Mouse (Mus musculus) forebrain, embryonic 16.5 days (tissue): ENCODE measurements around the gene Hoxc11. TPM values are rescaled to one million over a fixed set of nuclear protein-coding genes. Genes with fewer than 3 reads are reported as not detected.
A peak's percentile ranks its signal among the peaks of the same experiment; 100 is the strongest.

Experiments used
- ATAC-seq: fragments of 200-750 bp; cut with Nextera tagmentation; 2 replicates; pipeline ENCODE4 v1.8.0; 2017; ENCODE audit warnings: mild to moderate bottlenecking, moderate library complexity
- H3K27ac ChIP-seq: fragments of 300-500 bp; sonication (generic); 2 replicates; pipeline ENCODE4 v1.5.1; 2014; ENCODE audit warnings: low read length, control low read depth
- H3K27me3 ChIP-seq: fragments of 300-500 bp; sonication (generic); replicated peaks from 2 replicates; pipeline ENCODE4 v1.6.1; 2014; ENCODE audit warnings: low read length; ENCODE audit not compliant: control insufficient read depth, insufficient read depth
- H3K36me3 ChIP-seq: fragments of 300-500 bp; sonication (generic); 2 replicates; pipeline ENCODE4 v1.6.1; 2014; ENCODE audit not compliant: control insufficient read depth, insufficient read depth
- H3K4me1 ChIP-seq: fragments of 300-500 bp; sonication (generic); replicated peaks from 2 replicates; pipeline ENCODE4 v1.6.1; 2014; ENCODE audit warnings: low read length; ENCODE audit not compliant: control insufficient read depth, insufficient read depth
- H3K4me2 ChIP-seq: fragments of 300-500 bp; sonication (generic); 2 replicates; pipeline ENCODE4 v1.6.1; 2014; ENCODE audit warnings: mild to moderate bottlenecking, low read length, control low read depth
- H3K4me3 ChIP-seq: fragments of 300-500 bp; sonication (generic); replicated peaks from 2 replicates; pipeline ENCODE4 v1.5.1; 2014; ENCODE audit warnings: mild to moderate bottlenecking, low read length, control low read depth
- H3K9ac ChIP-seq: fragments of 300-500 bp; sonication (generic); replicated peaks from 2 replicates; pipeline ENCODE4 v1.6.1; 2014; ENCODE audit warnings: low read depth, low read length, control low read depth
- H3K9me3 ChIP-seq: fragments of 300-500 bp; sonication (generic); 2 replicates; pipeline ENCODE4 v1.6.1; 2016; ENCODE audit warnings: low read length; ENCODE audit not compliant: control insufficient read depth
- WGBS: fragments of 180-500 bp; shearing (Covaris S2); extraction: QIAGEN DNeasy Blood & Tissue Kit; methylation state at CpG from one replicate; pipeline ENCODE4 v1.1.7; 2014; 5-methylcytosine and 5-hydroxymethylcytosine counted together
- polyA plus RNA-seq: library from polyadenylated mRNA; unstranded; fragments of >200 nt; fragmentation: Nextera tagmentation; extraction: Ambion mirVana; gene quantifications from 2 replicates; pipeline ENCODE4 v1.2.1, GENCODE M21; 2015

Hoxc11 gene
- polyA plus RNA-seq, 1 experiment from 2014 or later = not detected

DNA sequence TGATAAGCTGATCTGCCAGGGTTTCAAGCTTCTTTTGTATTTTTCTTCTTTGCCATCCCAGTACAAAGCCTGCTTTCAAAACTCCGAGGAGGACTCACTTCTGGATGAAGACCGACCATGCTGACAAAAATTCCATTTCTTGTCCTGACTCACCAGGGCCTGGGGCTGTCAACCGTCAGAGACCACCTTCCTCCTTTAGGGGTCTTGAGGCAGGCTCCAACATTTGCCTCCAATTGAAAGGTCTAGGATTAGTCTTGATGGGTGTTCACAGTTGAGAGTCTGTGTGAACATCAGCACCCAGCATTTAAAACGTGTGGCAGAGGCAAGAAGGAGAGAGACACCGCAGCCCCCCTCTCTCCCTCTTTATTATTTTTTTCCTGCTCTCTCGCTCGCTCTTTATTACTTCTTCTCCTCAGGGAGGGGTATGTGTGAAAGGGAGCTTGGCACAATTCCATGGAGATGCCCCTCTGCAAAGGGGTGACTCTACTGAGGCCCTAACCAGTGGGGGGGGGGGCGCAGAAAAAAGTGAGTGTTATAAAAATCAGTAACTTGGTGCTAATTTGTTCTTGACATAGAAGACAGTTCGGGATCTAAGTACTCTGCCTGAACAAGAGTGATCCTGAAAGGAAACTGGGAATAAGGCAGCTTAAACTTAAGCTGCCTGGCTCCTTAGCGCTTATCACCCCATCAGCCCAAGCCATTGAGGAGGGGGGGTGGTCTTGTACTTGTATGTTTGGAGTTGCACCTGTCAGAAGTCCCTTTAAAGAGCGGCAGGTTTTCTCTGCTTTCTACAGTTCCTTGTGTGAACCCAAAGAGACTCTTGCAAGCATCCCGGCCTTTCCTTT is 34.7 kb upstream of the Hoxc11 start:
- Histone ChIP-seq H3K27me3 (peaks cover 86% of the 10 kb centered on the region), H3K36me3 (no peaks in the 10 kb centered on the region), H3K4me3 (no peak overlapping the region), H3K9me3 (no peaks in the 10 kb centered on the region), H3K4me1 (peaks cover 10% of the 10 kb centered on the region), H3K9ac (no peak overlapping the region), H3K4me2 (no peak overlapping the region), H3K27ac (no peak overlapping the region)
- WGBS = 3% methylated on average over 12 of the region's 12 CpGs
- ATAC-seq = no peak

DNA sequence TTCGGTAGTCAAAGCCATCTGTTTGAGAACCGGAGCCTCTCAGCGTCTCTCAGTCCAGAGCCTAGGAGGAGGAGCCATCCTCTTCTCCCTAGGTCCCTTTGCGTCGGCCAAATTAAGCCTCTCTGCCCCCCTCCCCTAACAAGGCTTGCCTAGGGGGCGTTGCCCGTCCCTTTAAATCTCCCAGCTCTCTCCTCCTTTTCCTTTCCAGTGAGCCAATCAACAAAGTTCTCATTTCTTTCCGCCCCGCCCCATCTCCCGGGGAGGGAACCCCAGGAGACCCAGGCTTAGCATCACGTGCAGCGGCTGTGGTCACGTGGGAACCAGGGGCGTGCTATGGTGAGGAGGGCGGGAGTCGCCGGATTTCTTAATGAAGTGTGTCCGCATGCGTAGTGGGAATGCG is 33.6 kb upstream of the Hoxc11 start:
- Histone ChIP-seq H3K4me2 (peak overlapping the region; percentile 12), H3K9me3 (no peaks in the 10 kb centered on the region), H3K4me3 (no peak overlapping the region; the same call in 1 of the 2 replicates), H3K9ac (no peak overlapping the region), H3K36me3 (no peaks in the 10 kb centered on the region), H3K4me1 (peaks cover 10% of the 10 kb centered on the region), H3K27ac (no peak overlapping the region), H3K27me3 (peaks cover 89% of the 10 kb centered on the region)
- ATAC-seq = no peak; the same call in 1 of the 2 replicates
- 0% methylated on average over 20 of the region's 20 CpGs for WGBS

DNA sequence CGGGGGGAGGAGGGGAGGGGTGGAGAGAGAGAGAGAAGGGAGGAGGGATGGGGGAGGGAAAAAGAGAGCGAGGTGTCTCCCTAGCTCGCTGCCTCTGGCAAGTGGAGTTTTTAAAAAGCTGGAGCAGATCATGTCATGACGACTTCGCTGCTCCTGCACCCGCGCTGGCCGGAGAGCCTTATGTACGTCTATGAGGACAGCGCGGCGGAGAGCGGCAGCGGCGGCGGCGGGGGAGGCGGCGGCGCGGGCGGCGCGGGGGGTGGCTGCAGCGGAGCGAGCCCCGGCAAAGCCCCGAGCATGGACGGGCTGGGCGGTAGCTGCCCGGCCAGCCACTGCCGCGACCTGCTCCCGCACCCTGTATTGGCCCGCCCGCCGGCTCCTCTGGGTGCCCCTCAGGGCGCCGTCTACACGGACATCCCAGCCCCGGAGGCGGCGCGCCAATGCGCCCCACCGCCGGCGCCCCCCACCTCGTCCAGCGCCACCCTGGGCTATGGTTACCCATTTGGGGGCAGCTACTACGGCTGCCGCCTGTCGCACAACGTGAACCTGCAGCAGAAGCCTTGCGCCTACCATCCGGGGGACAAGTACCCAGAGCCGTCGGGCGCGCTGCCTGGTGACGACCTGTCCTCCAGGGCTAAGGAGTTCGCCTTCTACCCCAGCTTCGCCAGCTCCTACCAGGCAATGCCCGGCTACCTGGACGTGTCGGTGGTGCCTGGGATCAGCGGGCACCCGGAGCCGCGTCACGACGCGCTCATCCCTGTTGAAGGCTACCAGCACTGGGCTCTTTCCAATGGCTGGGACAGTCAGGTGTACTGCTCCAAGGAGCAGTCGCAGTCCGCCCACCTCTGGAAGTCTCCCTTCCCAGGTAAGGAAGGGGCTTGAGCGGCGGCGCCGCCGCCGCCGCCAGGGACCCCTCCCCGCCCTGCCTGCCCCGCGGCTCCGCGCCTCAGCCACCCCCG is 32.9 kb upstream of the Hoxc11 start, which contains the start of gene Hoxc13:
TSS of gene Hoxc13 (plus strand) at position 51 of the 959 bp plus-strand sequence.
- Histone ChIP-seq H3K4me1 (peaks cover 10% of the 10 kb centered on the region), H3K27me3 (peaks cover 89% of the 10 kb centered on the region), H3K36me3 (no peaks in the 10 kb centered on the region), H3K9me3 (no peaks in the 10 kb centered on the region), H3K9ac (no peak within 1 kb of the TSS), H3K4me3 (peak within 1 kb of the TSS; percentile 22; the same call in 1 of the 2 replicates), H3K4me2 (peak within 1 kb of the TSS; percentile 31), H3K27ac (no peak within 1 kb of the TSS)
- 2% methylated on average over 81 of the region's 88 CpGs for WGBS
- ATAC-seq = no peak

DNA sequence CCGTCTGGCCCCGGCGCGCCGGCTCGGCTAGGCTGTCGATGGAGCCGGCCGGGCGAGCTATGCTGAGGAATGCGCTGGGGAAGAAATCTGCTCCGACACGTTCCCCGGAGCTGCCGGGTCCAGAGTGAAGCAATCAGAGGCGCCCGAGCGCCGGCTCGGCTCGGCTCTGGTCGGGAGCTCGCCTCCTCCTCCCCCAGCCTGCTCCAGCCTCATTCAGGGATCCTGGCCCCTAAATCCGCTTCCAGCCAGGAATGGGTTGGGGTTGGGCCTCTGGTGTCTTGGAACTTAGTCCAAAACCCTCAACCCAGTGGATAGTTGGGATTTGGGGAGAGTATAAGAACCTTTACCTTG is 32.2 kb upstream of the Hoxc11 start:
- under 1% methylated on average over 24 of the region's 24 CpGs for WGBS
- Histone ChIP-seq H3K27ac (no peak overlapping the region), H3K27me3 (peaks cover 85% of the 10 kb centered on the region), H3K36me3 (no peaks in the 10 kb centered on the region), H3K4me3 (no peak overlapping the region), H3K9ac (no peak overlapping the region), H3K4me2 (no peak overlapping the region), H3K4me1 (peaks cover 10% of the 10 kb centered on the region), H3K9me3 (no peaks in the 10 kb centered on the region)
- no peak for ATAC-seq

DNA sequence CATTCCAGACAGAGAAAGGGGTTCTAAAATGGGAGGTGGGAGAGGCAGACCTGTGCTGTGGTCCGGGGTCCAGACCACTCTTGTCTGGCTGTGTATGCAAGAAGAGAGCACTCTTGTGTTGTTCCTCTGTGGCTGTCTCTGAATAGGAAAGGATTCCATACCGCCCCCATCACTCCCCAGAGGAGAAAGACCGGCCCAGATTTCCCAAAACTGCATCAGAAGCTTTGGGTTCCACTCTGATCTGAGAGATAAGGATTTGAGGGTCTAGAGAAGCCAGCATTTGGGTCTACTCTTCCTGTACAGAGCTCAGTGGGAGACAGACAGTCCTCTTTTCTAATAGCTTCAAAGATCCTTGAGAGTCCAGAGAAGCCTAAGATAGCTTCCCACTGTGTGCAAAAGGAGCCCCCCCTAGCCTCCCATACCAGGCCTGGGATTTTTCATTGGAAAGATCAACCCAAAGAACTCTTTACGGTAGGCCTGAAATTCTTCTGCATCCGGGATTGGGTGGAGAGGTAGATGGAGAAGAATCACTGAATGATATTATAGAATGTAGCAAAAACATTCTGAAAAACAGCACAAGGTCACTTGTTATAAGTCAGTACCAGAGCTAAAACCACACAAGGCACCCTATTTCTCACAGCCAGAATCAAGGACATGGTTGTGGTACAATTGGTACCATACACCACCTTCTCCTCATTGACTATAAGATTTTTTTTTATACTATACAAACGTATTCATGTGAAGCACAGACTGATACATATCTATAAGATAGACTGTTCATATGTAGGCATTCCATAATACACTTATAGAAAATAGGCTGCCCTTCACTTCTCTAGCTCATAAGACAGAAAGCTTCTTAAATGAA is 31.4 kb upstream of the Hoxc11 start:
- no peak for ATAC-seq
- Histone ChIP-seq H3K27me3 (peaks cover 85% of the 10 kb centered on the region), H3K4me2 (no peak overlapping the region), H3K4me1 (peaks cover 10% of the 10 kb centered on the region), H3K36me3 (no peaks in the 10 kb centered on the region), H3K9ac (no peak overlapping the region), H3K27ac (no peak overlapping the region), H3K9me3 (no peaks in the 10 kb centered on the region), H3K4me3 (no peak overlapping the region)
- WGBS = 11% methylated on average over 6 of the region's 6 CpGs

DNA sequence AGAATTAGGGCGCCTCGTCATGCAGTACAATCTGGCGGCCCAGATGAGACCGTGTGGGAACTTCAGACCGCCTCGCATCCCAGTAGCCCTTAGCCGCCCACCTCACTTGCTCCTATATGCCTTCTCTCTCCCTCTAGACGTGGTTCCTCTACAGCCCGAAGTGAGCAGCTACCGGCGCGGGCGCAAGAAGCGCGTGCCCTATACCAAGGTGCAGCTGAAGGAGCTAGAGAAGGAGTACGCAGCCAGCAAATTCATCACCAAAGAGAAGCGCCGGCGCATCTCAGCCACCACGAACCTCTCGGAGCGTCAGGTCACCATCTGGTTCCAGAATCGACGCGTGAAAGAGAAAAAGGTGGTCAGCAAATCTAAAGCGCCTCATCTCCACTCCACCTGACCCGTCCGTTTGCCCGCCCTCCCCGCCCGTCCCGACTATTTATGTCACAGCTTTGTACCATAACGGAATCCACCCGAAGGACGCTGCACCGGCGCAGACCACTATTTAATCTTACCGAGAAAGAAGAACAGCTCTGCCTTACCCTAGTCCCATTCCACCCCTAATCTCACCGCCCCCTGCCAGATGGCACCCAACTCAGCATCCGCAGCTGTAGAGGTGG is 27.1 kb upstream of the Hoxc11 start:
- H3K9me3 ChIP-seq = no peaks in the 10 kb centered on the region
- no peak overlapping the region for H3K4me2 ChIP-seq
- H3K27me3 ChIP-seq = peaks cover 91% of the 10 kb centered on the region
- no peaks in the 10 kb centered on the region for H3K36me3 ChIP-seq
- ATAC-seq = no peak
- no peak overlapping the region for H3K9ac ChIP-seq
- under 1% methylated on average over 40 of the region's 40 CpGs for WGBS
- H3K4me3 ChIP-seq = no peak overlapping the region
- no peak overlapping the region for H3K27ac ChIP-seq
- H3K4me1 ChIP-seq = no peaks in the 10 kb centered on the region

DNA sequence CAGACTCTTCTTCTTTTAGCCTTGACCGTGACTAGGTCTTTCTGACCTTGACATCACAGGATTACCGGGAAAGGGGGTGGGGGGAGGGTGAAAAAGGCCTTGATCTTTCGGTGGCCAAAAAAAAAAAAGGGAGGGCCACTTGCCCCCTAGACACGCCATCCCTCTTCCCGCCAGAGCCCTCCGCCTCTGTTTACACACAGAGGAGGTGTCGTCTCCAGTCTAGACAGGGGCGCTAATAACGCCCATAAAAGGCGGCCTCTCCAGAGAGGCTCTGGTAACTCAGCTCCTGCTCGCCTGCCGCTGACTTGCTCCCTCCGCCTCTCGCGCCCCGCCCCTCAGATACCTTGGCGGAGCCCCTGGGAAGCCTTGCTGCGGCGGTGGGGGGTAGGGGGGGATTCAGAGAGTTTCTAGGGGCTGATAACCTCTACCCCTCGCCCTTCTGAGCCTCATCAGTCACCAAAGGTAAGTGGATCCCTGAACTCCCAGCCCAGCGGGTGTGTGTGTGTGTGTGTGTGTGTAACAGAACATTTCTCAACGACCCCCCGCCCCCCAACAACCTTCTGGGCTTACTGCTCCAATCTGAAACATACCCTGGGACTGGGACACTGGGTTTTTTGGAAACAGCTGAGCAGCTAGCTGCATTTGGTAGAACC is 22.4 kb upstream of the Hoxc11 start:
- H3K27ac ChIP-seq = no peak overlapping the region
- H3K9me3 ChIP-seq = no peaks in the 10 kb centered on the region
- no peak for ATAC-seq
- H3K36me3 ChIP-seq = no peaks in the 10 kb centered on the region
- H3K4me2 ChIP-seq = no peak overlapping the region
- peaks cover 99% of the 10 kb centered on the region for H3K27me3 ChIP-seq
- H3K4me1 ChIP-seq = no peaks in the 10 kb centered on the region
- no peak overlapping the region for H3K4me3 ChIP-seq
- H3K9ac ChIP-seq = no peak overlapping the region
- under 1% methylated on average over 23 of the region's 23 CpGs for WGBS

DNA sequence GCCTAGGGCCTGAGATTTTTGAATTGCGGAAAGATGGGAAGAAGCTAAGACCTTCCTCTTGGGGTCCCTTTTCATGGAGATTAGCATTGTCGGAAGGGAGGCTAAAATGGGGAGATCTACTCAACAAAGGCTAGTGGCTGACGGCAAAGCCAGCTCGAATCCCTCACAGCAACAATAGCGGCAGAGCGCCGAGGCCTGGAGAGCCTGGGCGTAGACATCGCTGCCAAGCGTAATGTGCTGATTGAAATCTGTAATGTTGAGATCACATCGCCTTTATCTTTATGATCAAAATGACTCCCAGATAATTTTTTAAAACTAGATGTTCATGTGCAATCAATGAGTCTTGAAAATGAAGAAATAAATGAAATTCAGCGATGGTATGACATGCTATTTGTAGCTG is 19.8 kb upstream of the Hoxc11 start:
- Histone ChIP-seq H3K27me3 (peaks cover 99% of the 10 kb centered on the region), H3K4me2 (no peak overlapping the region), H3K27ac (no peak overlapping the region), H3K4me3 (no peak overlapping the region), H3K4me1 (no peaks in the 10 kb centered on the region), H3K9ac (no peak overlapping the region), H3K9me3 (no peaks in the 10 kb centered on the region), H3K36me3 (no peaks in the 10 kb centered on the region)
- no peak for ATAC-seq
- 2% methylated on average over 12 of the region's 12 CpGs for WGBS
